Mouse (Mus musculus): ENCODE measurements around the gene Gm37240. TPM values are rescaled to one million over a fixed set of nuclear protein-coding genes. Genes with fewer than 3 reads are reported as not detected.

Gene Gm37240
- polyA plus RNA-seq, 1 experiment = 0.77 TPM

- no peaks in the 10 kb centered on the region for H3K4me1 ChIP-seq (ENCODE audit: control insufficient read depth, insufficient read depth, low read length)
- no peak for TF ChIP-seq CTCF (IDR thresholded peaks at IDR 0.05; ENCODE audit: borderline replicate concordance, insufficient read depth, low read depth, low read length)
- no peak for TF ChIP-seq POLR2A (IDR thresholded peaks at IDR 0.05; ENCODE audit: borderline replicate concordance, insufficient read depth, low read length)
- H3K27me3 ChIP-seq (ENCODE audit: control insufficient read depth, insufficient read depth, low read length) = no peaks in the 10 kb centered on the region
- H3K4me3 ChIP-seq (replicated peaks; ENCODE audit: insufficient read depth, low read depth, low read length) = no peak overlapping the region
- DNase-seq = no peak
- no peak overlapping the region for H3K27ac ChIP-seq (ENCODE audit: insufficient read depth, low read length)
- 35% methylated on average over 3 of the region's 3 CpGs for WGBS
These were observed 23.3 kb downstream of the Gm37240 start for GRCm38 (mm10) chr3:85863996-85864395.

- Histone ChIP-seq H3K4me1 (ENCODE audit: control insufficient read depth, insufficient read depth, low read length) (no peaks in the 10 kb centered on the region), H3K27ac (ENCODE audit: insufficient read depth, low read length) (no peak overlapping the region), H3K4me3 (replicated peaks; ENCODE audit: insufficient read depth, low read depth, low read length) (no peak overlapping the region), H3K27me3 (ENCODE audit: control insufficient read depth, insufficient read depth, low read length) (no peaks in the 10 kb centered on the region)
- whole genome bisulfite sequencing = 44% methylated on average over 2 of the region's 2 CpGs
- TF ChIP-seq CTCF (IDR thresholded peaks at IDR 0.05; ENCODE audit: borderline replicate concordance, insufficient read depth, low read depth, low read length) (no peak), POLR2A (IDR thresholded peaks at IDR 0.05; ENCODE audit: borderline replicate concordance, insufficient read depth, low read length) (no peak)
- DNase-seq = no peak
These were observed 24.4 kb downstream of the Gm37240 start for GRCm38 (mm10) chr3:85862886-85863285.

DNA sequence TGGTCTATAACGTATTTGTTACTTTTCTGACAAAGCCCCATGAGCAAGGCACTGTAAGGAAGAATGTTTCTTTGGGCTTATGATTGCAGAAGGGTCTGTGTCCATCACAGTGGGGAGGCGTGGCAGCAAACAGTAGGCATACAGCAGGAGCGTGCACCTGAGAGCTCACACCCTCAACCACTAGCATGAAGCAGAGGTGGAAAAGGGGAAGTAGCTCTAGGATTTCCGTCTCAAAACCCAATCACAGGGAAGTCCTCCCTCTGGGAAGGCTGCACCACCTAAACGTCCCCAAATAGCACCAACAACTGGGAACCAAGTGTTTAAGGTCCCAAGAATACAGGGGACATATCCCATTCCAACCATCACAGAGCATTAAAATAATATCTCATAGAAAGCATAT lies 26.3 kb downstream of the Gm37240 start:
- WGBS = 86% methylated on average over 5 of the region's 5 CpGs
- no peak for DNase-seq
- no peak overlapping the region for H3K27ac ChIP-seq (ENCODE audit: insufficient read depth, low read length)
- H3K27me3 ChIP-seq (ENCODE audit: control insufficient read depth, insufficient read depth, low read length) = no peaks in the 10 kb centered on the region; the same call in 1 of the 2 replicates
- no peak overlapping the region for H3K4me3 ChIP-seq (replicated peaks; ENCODE audit: insufficient read depth, low read depth, low read length)
- H3K4me1 ChIP-seq (ENCODE audit: control insufficient read depth, insufficient read depth, low read length) = no peaks in the 10 kb centered on the region
- TF ChIP-seq CTCF (IDR thresholded peaks at IDR 0.05; ENCODE audit: borderline replicate concordance, insufficient read depth, low read depth, low read length) (no peak), POLR2A (IDR thresholded peaks at IDR 0.05; ENCODE audit: borderline replicate concordance, insufficient read depth, low read length) (no peak)

GRCm38 (mm10) chr3:85859311-85859710 lies 28.0 kb downstream of the Gm37240 start:
- no peak for TF ChIP-seq CTCF (IDR thresholded peaks at IDR 0.05; ENCODE audit: borderline replicate concordance, insufficient read depth, low read depth, low read length)
- no peak for TF ChIP-seq POLR2A (IDR thresholded peaks at IDR 0.05; ENCODE audit: borderline replicate concordance, insufficient read depth, low read length)

GRCm38 (mm10) chr3:85858140-85859135 lies 28.9 kb downstream of the Gm37240 start:
- Histone ChIP-seq H3K27ac (ENCODE audit: insufficient read depth, low read length) (no peak overlapping the region), H3K27me3 (ENCODE audit: control insufficient read depth, insufficient read depth, low read length) (no peaks in the 10 kb centered on the region; the same call in 1 of the 2 replicates), H3K4me1 (ENCODE audit: control insufficient read depth, insufficient read depth, low read length) (no peaks in the 10 kb centered on the region), H3K4me3 (replicated peaks; ENCODE audit: insufficient read depth, low read depth, low read length) (no peak overlapping the region)
- 71% methylated on average over 11 of the region's 11 CpGs for WGBS
- TF ChIP-seq CTCF (IDR thresholded peaks at IDR 0.05; ENCODE audit: borderline replicate concordance, insufficient read depth, low read depth, low read length) (no peak), POLR2A (IDR thresholded peaks at IDR 0.05; ENCODE audit: borderline replicate concordance, insufficient read depth, low read length) (no peak)
- DNase-seq = no peak

More at GRCm38 (mm10) chr3:85859311-85859710, 28.0 kb downstream of the Gm37240 start:
- no peaks in the 10 kb centered on the region; the same call in 1 of the 2 replicates for H3K27me3 ChIP-seq (ENCODE audit: control insufficient read depth, insufficient read depth, low read length)
- DNase-seq = no peak
- no peaks in the 10 kb centered on the region for H3K4me1 ChIP-seq (ENCODE audit: control insufficient read depth, insufficient read depth, low read length)
- H3K4me3 ChIP-seq (replicated peaks; ENCODE audit: insufficient read depth, low read depth, low read length) = no peak overlapping the region
- 39% methylated on average over 6 of the region's 6 CpGs for WGBS
- H3K27ac ChIP-seq (ENCODE audit: insufficient read depth, low read length) = no peak overlapping the region

GRCm38 (mm10) chr3:85857083-85857482 lies 30.2 kb downstream of the Gm37240 start:
- Histone ChIP-seq H3K4me3 (replicated peaks; ENCODE audit: insufficient read depth, low read depth, low read length) (no peak overlapping the region), H3K4me1 (ENCODE audit: control insufficient read depth, insufficient read depth, low read length) (no peaks in the 10 kb centered on the region), H3K27ac (ENCODE audit: insufficient read depth, low read length) (no peak overlapping the region), H3K27me3 (ENCODE audit: control insufficient read depth, insufficient read depth, low read length) (no peaks in the 10 kb centered on the region; the same call in 1 of the 2 replicates)
- DNase-seq = no peak
- 25% methylated on average over 4 of the region's 4 CpGs for WGBS
- no peak for TF ChIP-seq CTCF (IDR thresholded peaks at IDR 0.05; ENCODE audit: borderline replicate concordance, insufficient read depth, low read depth, low read length)
- TF ChIP-seq POLR2A (IDR thresholded peaks at IDR 0.05; ENCODE audit: borderline replicate concordance, insufficient read depth, low read length) = no peak

DNA sequence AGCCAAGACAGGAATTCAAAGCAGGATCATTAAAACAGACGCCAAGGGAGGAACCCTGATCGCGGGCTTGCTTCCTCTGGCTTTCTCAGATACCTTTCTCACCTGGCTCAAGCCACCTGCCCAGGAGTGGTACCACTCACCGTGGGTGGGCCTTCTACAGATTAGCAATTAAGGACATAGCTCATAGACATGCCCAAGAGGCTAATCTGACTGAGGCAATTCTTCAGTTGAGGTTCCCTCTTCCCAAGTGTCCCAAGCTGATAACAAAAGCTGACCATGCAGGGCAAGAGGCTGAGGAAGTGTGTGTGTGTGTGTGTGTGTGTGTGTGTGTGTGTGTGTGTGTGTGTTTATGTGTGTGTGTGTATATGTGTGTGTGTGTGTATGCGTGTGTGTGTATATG lies 31.4 kb downstream of the Gm37240 start:
- TF ChIP-seq CTCF (IDR thresholded peaks at IDR 0.05; ENCODE audit: borderline replicate concordance, insufficient read depth, low read depth, low read length) = no peak
- TF ChIP-seq POLR2A (IDR thresholded peaks at IDR 0.05; ENCODE audit: borderline replicate concordance, insufficient read depth, low read length) = no peak
- DNase-seq = no peak
- H3K27ac ChIP-seq (ENCODE audit: insufficient read depth, low read length) = no peak overlapping the region
- H3K27me3 ChIP-seq (ENCODE audit: control insufficient read depth, insufficient read depth, low read length) = no peaks in the 10 kb centered on the region; the same call in 1 of the 2 replicates
- no peaks in the 10 kb centered on the region for H3K4me1 ChIP-seq (ENCODE audit: control insufficient read depth, insufficient read depth, low read length)
- 71% methylated on average over 5 of the region's 5 CpGs for WGBS
- no peak overlapping the region for H3K4me3 ChIP-seq (replicated peaks; ENCODE audit: insufficient read depth, low read depth, low read length)

GRCm38 (mm10) chr3:85855043-85855442 lies 32.3 kb downstream of the Gm37240 start:
- Histone ChIP-seq H3K27ac (ENCODE audit: insufficient read depth, low read length) (no peak overlapping the region), H3K4me1 (ENCODE audit: control insufficient read depth, insufficient read depth, low read length) (no peaks in the 10 kb centered on the region), H3K27me3 (ENCODE audit: control insufficient read depth, insufficient read depth, low read length) (no peaks in the 10 kb centered on the region; the same call in 1 of the 2 replicates), H3K4me3 (replicated peaks; ENCODE audit: insufficient read depth, low read depth, low read length) (no peak overlapping the region)
- no peak for DNase-seq
- WGBS = 92% methylated on average over 3 of the region's 3 CpGs
- TF ChIP-seq CTCF (IDR thresholded peaks at IDR 0.05; ENCODE audit: borderline replicate concordance, insufficient read depth, low read depth, low read length) = no peak
- no peak for TF ChIP-seq POLR2A (IDR thresholded peaks at IDR 0.05; ENCODE audit: borderline replicate concordance, insufficient read depth, low read length)
